Mouse (Mus musculus) lung, postnatal 0 days (tissue): ENCODE data around the gene Dguok. TPM values are rescaled to one million over a fixed set of nuclear protein-coding genes. Genes with fewer than 3 reads are reported as not detected.

ENCODE experiments used
- ATAC-seq: fragments of 200-750 bp; cut with Nextera tagmentation; 2 replicates; pipeline ENCODE4 v1.8.0; 2017; ENCODE audit warnings: moderate library complexity
- DNase-seq: peaks from one replicate; pipeline ENCODE4 v3.0.0-alpha.2; 2016; ENCODE audit warnings: low spot score
- H3K27ac ChIP-seq: fragments of 300-500 bp; sonication (generic); 2 replicates; pipeline ENCODE4 v1.5.1; 2014; ENCODE audit warnings: antibody characterized with exemption, mild to moderate bottlenecking, low read length, mixed read lengths
- H3K27me3 ChIP-seq: fragments of 300-500 bp; sonication (generic); replicated peaks from 2 replicates; pipeline ENCODE4 v1.6.1; 2014; ENCODE audit warnings: low read length, mixed read lengths; ENCODE audit not compliant: insufficient read depth
- H3K36me3 ChIP-seq: fragments of 300-500 bp; sonication (generic); 2 replicates; pipeline ENCODE4 v1.6.1; 2014; ENCODE audit warnings: low read length, mixed read lengths; ENCODE audit not compliant: insufficient read depth
- H3K4me1 ChIP-seq: fragments of 300-500 bp; sonication (generic); 2 replicates; pipeline ENCODE4 v1.6.1; 2014; ENCODE audit warnings: antibody characterized with exemption, low read depth, low read length, mixed read lengths; ENCODE audit not compliant: insufficient read depth
- H3K4me2 ChIP-seq: fragments of 300-500 bp; sonication (generic); replicated peaks from 2 replicates; pipeline ENCODE4 v1.6.1; 2014; ENCODE audit warnings: low read depth, mild to moderate bottlenecking, low read length, moderate library complexity, mixed read lengths
- H3K4me3 ChIP-seq: fragments of 300-500 bp; sonication (generic); 2 replicates; pipeline ENCODE4 v1.5.1; 2014; ENCODE audit warnings: low read depth, low read length
- H3K9ac ChIP-seq: fragments of 300-500 bp; sonication (generic); replicated peaks from 2 replicates; pipeline ENCODE4 v1.6.1; 2014; ENCODE audit warnings: low read depth, mild to moderate bottlenecking
- H3K9me3 ChIP-seq: fragments of 300-500 bp; sonication (generic); 2 replicates; pipeline ENCODE4 v1.6.1; 2016; ENCODE audit warnings: low read length, mixed read lengths
- CTCF ChIP-seq: IDR thresholded peaks from 2 replicates; pipeline ENCODE4 v1.5.1; 2016; ENCODE audit warnings: antibody characterized with exemption, mild to moderate bottlenecking
- EP300 ChIP-seq: IDR thresholded peaks from 2 replicates; pipeline ENCODE4 v1.6.1; 2016; ENCODE audit warnings: antibody characterized with exemption, mild to moderate bottlenecking, control low read depth
- WGBS: fragments of 180-500 bp; shearing (Covaris S2); extraction: QIAGEN DNeasy Blood & Tissue Kit; methylation state at CpG from one replicate; pipeline ENCODE4 v1.1.7; 2014; 5-methylcytosine and 5-hydroxymethylcytosine counted together
- polyA plus RNA-seq: library from polyadenylated mRNA; unstranded; fragments of >200 nt; fragmentation: Nextera tagmentation; extraction: Ambion mirVana; gene quantifications from 2 replicates; pipeline ENCODE4 v1.2.1, GENCODE M21; 2015

The Dguok gene
- polyA plus RNA-seq, 1 experiment from 2014 or later = 71.8 TPM

- ATAC-seq = no peak
- H3K9ac ChIP-seq = no peak overlapping the region
- no peaks in the 10 kb centered on the region for H3K4me1 ChIP-seq
- WGBS = 65% methylated on average over 3 of the region's 3 CpGs
- TF ChIP-seq CTCF (no peak), EP300 (no peak)
- no peak overlapping the region for H3K4me2 ChIP-seq
- H3K9me3 ChIP-seq = no peaks in the 10 kb centered on the region
- no peak overlapping the region for H3K27ac ChIP-seq
- DNase-seq = no peak
- H3K4me3 ChIP-seq = no peak overlapping the region
- H3K27me3 ChIP-seq = no peaks in the 10 kb centered on the region
- no peaks in the 10 kb centered on the region for H3K36me3 ChIP-seq
These were observed 8.4 kb upstream of the Dguok start for GRCm38 (mm10) chr6:83515172-83515571.

DNA sequence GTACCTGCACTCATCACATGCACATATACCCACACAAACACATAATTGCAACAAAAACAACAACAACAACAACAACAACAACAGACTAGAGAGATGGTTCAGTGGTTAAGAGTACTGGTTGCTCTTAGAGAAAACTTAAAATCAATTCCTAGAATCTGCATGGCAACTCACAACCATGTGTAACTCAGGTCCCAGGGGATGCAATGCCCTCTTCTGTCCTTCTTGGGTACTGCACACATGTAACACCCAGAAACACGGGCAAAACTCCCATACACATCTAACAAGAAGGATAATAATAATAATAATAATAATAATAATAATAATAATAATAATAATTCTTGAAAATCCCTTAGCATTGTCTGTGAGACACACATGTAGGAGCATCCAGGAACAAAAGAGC is 5.7 kb upstream of the Dguok start:
- H3K4me2 ChIP-seq = no peak overlapping the region
- no peak overlapping the region for H3K9ac ChIP-seq
- no peak overlapping the region for H3K27ac ChIP-seq
- 22% methylated on average over 1 of the region's 1 CpGs for WGBS
- H3K27me3 ChIP-seq = no peaks in the 10 kb centered on the region
- peak; percentile 52 for ATAC-seq
- H3K9me3 ChIP-seq = no peaks in the 10 kb centered on the region
- DNase-seq = peak; percentile 71
- no peak overlapping the region for H3K4me3 ChIP-seq
- no peaks in the 10 kb centered on the region for H3K36me3 ChIP-seq
- H3K4me1 ChIP-seq = peaks cover under 1% of the 10 kb centered on the region; the same call in 1 of the 2 replicates
- TF ChIP-seq EP300 (no peak), CTCF (peak; percentile 85)

DNA sequence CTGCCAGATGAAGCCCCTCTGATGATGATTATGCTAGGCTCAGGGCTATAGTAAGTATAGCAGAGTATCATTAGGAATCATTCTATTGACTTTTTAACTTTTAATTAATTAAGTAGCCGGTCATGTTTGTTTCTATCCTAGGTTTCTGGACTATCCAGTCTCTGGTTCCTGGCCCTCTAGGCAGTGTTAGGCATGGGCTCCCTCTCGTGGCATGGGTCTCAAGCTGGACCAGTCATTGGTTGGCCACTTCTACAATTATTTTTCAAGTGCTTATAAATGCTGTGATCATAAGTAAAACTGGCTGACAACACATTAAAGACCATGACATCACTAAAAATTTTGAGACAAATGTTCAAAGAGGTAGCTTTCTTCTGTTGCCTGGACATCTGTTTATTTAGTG is 3.4 kb upstream of the Dguok start:
- Histone ChIP-seq H3K4me3 (no peak overlapping the region), H3K27me3 (no peaks in the 10 kb centered on the region), H3K4me1 (peaks cover 4% of the 10 kb centered on the region; the same call in 1 of the 2 replicates), H3K9me3 (no peaks in the 10 kb centered on the region), H3K4me2 (no peak overlapping the region), H3K9ac (no peak overlapping the region), H3K36me3 (no peaks in the 10 kb centered on the region), H3K27ac (no peak overlapping the region)
- WGBS = 60% methylated on average over 2 of the region's 2 CpGs
- DNase-seq = peak; percentile 27
- TF ChIP-seq CTCF (peak; percentile 61), EP300 (no peak)
- ATAC-seq = no peak

DNA sequence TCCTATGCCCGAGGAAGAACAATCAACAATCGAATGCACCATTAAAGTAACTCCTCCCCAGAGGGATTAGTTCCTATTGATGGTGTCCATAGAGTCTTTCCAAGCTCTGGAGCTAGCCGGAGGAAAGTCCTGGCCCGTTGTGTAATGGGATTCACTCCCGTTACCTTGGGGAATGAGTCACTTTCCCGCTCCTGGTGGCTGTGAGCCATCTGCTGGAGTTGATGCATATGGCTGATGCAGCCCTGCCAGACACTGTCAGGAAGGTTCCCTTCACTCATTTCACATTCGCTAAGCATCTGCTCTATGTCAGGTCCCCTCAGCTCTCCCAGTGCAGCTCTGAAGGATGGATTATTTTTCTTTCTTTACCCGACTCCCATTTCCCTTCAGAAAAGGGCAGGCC is 2.7 kb upstream of the Dguok start:
- Histone ChIP-seq H3K4me3 (no peak overlapping the region), H3K9me3 (no peaks in the 10 kb centered on the region), H3K9ac (no peak overlapping the region), H3K27me3 (no peaks in the 10 kb centered on the region), H3K36me3 (no peaks in the 10 kb centered on the region), H3K4me2 (no peak overlapping the region), H3K27ac (no peak overlapping the region), H3K4me1 (peaks cover 4% of the 10 kb centered on the region; the same call in 1 of the 2 replicates)
- ATAC-seq (no peak), DNase-seq (peak; percentile 42)
- no peak for TF ChIP-seq EP300
- peak; percentile 44 for TF ChIP-seq CTCF
- 32% methylated on average over 8 of the region's 8 CpGs for WGBS

DNA sequence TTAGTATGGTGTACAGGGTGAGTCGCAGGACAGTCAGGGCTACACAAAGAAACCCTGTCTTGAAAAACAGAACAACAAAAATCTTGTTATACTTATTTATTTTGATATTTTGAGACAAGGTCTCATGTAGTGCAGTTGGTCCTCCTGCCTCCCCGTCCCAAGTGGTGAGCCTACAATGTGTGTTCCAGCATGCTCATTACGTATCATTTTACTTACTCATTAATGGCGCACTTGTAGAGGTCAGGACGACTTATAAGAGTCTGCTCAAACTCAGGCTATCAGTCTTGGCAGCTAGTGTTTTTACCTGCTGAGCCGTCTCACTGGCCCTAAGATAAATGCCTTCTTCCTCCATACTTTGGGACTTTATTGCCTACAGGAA is 388 bp upstream of the Dguok start:
- TF ChIP-seq CTCF = no peak
- no peak for TF ChIP-seq EP300
- Histone ChIP-seq H3K4me3 (peak overlapping the region; percentile 67), H3K4me1 (peaks cover 4% of the 10 kb centered on the region; the same call in 1 of the 2 replicates), H3K27ac (peak overlapping the region; percentile 71), H3K9ac (no peak overlapping the region), H3K36me3 (no peaks in the 10 kb centered on the region), H3K4me2 (peak overlapping the region; percentile 77), H3K9me3 (no peaks in the 10 kb centered on the region), H3K27me3 (no peaks in the 10 kb centered on the region)
- 15% methylated on average over 6 of the region's 6 CpGs for WGBS
- ATAC-seq = 0 out of 2 replicates have a peak, but pooled peaks have one; percentile 5
- no peak for DNase-seq

DNA sequence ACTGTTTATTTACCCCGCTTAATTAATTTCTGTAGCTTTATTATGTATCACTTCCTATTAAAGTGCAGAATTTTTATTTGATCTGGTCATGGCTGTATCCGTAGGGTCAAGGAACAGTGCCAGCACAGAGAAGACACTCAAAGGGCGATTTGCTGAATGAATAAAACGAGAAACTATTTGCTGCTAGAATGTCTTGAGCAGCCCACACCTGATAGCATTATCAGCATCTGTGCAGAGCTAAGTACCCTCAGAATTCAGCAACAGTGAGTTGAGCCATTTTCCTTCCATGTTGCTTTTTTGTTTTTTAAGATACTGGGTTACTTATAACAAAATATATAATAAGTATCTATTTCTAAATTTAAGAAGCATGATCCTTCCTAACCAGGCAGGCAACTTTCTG is 1.2 kb downstream of the Dguok start:
- ATAC-seq (no peak), DNase-seq (no peak)
- WGBS = 85% methylated on average over 4 of the region's 4 CpGs
- Histone ChIP-seq H3K9me3 (no peaks in the 10 kb centered on the region), H3K36me3 (no peaks in the 10 kb centered on the region), H3K4me3 (no peak overlapping the region), H3K4me1 (peaks cover 4% of the 10 kb centered on the region; the same call in 1 of the 2 replicates), H3K4me2 (no peak overlapping the region), H3K27ac (0 out of 2 replicates have a peak overlapping the region, but pooled peaks have one; percentile 96), H3K9ac (no peak overlapping the region), H3K27me3 (no peaks in the 10 kb centered on the region)
- TF ChIP-seq EP300 (no peak), CTCF (no peak)

DNA sequence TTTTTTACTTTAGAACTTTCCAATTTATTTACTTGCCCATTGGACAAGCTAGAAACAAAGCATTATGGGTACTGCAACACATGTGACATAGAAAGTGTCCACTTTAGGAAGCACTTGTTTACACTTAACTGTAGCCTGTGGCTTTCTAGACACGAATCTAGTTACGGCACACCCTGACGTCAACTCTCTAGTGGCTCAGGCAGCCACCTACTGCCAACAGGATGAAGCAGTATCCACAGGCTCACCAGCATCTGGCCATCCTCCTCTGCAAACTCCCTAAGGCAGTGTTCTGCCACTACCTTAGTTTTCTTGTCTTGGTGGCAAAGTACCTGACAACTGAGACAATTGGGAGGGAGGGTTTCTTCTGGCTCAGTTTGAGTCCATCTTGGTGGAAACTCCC is 3.4 kb downstream of the Dguok start:
- ATAC-seq (no peak), DNase-seq (no peak)
- TF ChIP-seq EP300 (no peak), CTCF (no peak)
- H3K36me3 ChIP-seq = no peaks in the 10 kb centered on the region
- H3K4me2 ChIP-seq = no peak overlapping the region
- H3K4me1 ChIP-seq = peaks cover 4% of the 10 kb centered on the region; the same call in 1 of the 2 replicates
- no peak overlapping the region for H3K4me3 ChIP-seq
- H3K27ac ChIP-seq = no peak overlapping the region
- H3K27me3 ChIP-seq = no peaks in the 10 kb centered on the region
- no peaks in the 10 kb centered on the region for H3K9me3 ChIP-seq
- H3K9ac ChIP-seq = no peak overlapping the region
- WGBS = 42% methylated on average over 3 of the region's 3 CpGs
